Mouse (Mus musculus) heart, embryonic 14.5 days (tissue): ENCODE results near the gene Mcub. TPM values are rescaled to one million over a fixed set of nuclear protein-coding genes. Genes with fewer than 3 reads are reported as not detected.

Experiments
- ATAC-seq: fragments of 200-750 bp; cut with Nextera tagmentation; 2 replicates; pipeline ENCODE4 v1.8.0; 2017; ENCODE audit warnings: low read depth, moderate TSS enrichment; ENCODE audit not compliant: insufficient number of reproducible peaks, insufficient read depth, low FRiP score
- H3K27ac ChIP-seq, 2 experiments: fragments of 200-500 bp in 1 of 2; fragments of 300-500 bp in 1 of 2; sonication (generic) in 1 of 2; replicated peaks in 1 of 2; 2 replicates each; pipeline ENCODE4 v1.5.1; 2012 to 2014; ENCODE audit warnings: low read depth in 2 of 2, low read length in 2 of 2, control low read depth in 1 of 2, mild to moderate bottlenecking in 1 of 2, mixed read lengths in 1 of 2; ENCODE audit not compliant: control insufficient read depth in 1 of 2, insufficient read depth in 1 of 2
- H3K27me3 ChIP-seq: fragments of 300-500 bp; sonication (generic); 2 replicates; pipeline ENCODE4 v1.6.1; 2014; ENCODE audit warnings: mild to moderate bottlenecking, low read length, control low read depth; ENCODE audit not compliant: control insufficient read depth, insufficient read depth
- H3K36me3 ChIP-seq: fragments of 300-500 bp; sonication (generic); 2 replicates; pipeline ENCODE4 v1.6.1; 2014; ENCODE audit warnings: mild to moderate bottlenecking, control low read depth, low read length, mixed read lengths; ENCODE audit not compliant: control insufficient read depth, insufficient read depth
- H3K4me1 ChIP-seq, 2 experiments: fragments of 200-500 bp in 1 of 2; fragments of 300-500 bp in 1 of 2; sonication (generic) in 1 of 2; 2 replicates each; pipeline ENCODE4 v1.6.1; 2012 to 2014; ENCODE audit warnings: low read length in 2 of 2, control low read depth in 1 of 2, mixed read lengths in 1 of 2; ENCODE audit not compliant: control insufficient read depth in 2 of 2, insufficient read depth in 2 of 2
- H3K4me2 ChIP-seq: fragments of 300-500 bp; sonication (generic); 2 replicates; pipeline ENCODE4 v1.6.1; 2014; ENCODE audit warnings: mild to moderate bottlenecking, low read length
- H3K4me3 ChIP-seq, 2 experiments: fragments of 200-500 bp in 1 of 2; fragments of 300-500 bp in 1 of 2; sonication (generic) in 1 of 2; 2 replicates each; pipeline ENCODE4 v1.5.1; 2012 to 2014; ENCODE audit warnings: low read length in 2 of 2, mild to moderate bottlenecking in 2 of 2, control low read depth in 1 of 2, low read depth in 1 of 2, moderate library complexity in 1 of 2; ENCODE audit not compliant: control insufficient read depth in 1 of 2, insufficient read depth in 1 of 2
- H3K9ac ChIP-seq: fragments of 300-500 bp; sonication (generic); 2 replicates; pipeline ENCODE4 v1.6.1; 2014; ENCODE audit warnings: mild to moderate bottlenecking, low read length
- H3K9me3 ChIP-seq: fragments of 300-500 bp; sonication (generic); 2 replicates; pipeline ENCODE4 v1.6.1; 2016; ENCODE audit warnings: low read length, control low read depth; ENCODE audit not compliant: control insufficient read depth
- WGBS: fragments of 180-500 bp; shearing (Covaris S2); extraction: QIAGEN DNeasy Blood & Tissue Kit; methylation state at CpG from one replicate; pipeline ENCODE4 v1.1.7; 2014; 5-methylcytosine and 5-hydroxymethylcytosine counted together
- polyA plus RNA-seq: library from polyadenylated mRNA; unstranded; fragments of >200 nt; fragmentation: Nextera tagmentation; extraction: Ambion mirVana; gene quantifications from 2 replicates; pipeline ENCODE4 v1.2.1, GENCODE M21; 2014

The Mcub gene
- polyA plus RNA-seq, 1 experiment from 2014 or later: 5.1 TPM

GRCm38 (mm10) chr3:129997324-129997723, 27.3 kb upstream of the Mcub start:
- Histone ChIP-seq H3K27me3 (no peaks in the 10 kb centered on the region), H3K27ac (no peak overlapping the region), H3K4me3 (no peak overlapping the region), H3K4me1 (no peaks in the 10 kb centered on the region), H3K9ac (no peak overlapping the region), H3K9me3 (no peaks in the 10 kb centered on the region), H3K36me3 (peaks cover 97% of the 10 kb centered on the region), H3K4me2 (no peak overlapping the region)
- ATAC-seq: no peak
- WGBS: 74% methylated on average over 3 of the region's 3 CpGs

- no peak for ATAC-seq
- Histone ChIP-seq H3K9ac (no peak overlapping the region), H3K4me2 (no peak overlapping the region), H3K27ac (no peak overlapping the region), H3K4me3 (no peak overlapping the region), H3K9me3 (no peaks in the 10 kb centered on the region), H3K4me1 (no peaks in the 10 kb centered on the region), H3K36me3 (peaks cover 99% of the 10 kb centered on the region), H3K27me3 (no peaks in the 10 kb centered on the region)
- WGBS: 92% methylated on average over 13 of the region's 13 CpGs
Observed at GRCm38 (mm10) chr3:129987297-129987696, 17.3 kb upstream of the Mcub start.

GRCm38 (mm10) chr3:129985335-129985734, 15.3 kb upstream of the Mcub start:
- WGBS: 87% methylated on average over 4 of the region's 4 CpGs

GRCm38 (mm10) chr3:129984797-129985196, 14.8 kb upstream of the Mcub start:
- H3K27ac ChIP-seq: no peak overlapping the region
- 87% methylated on average over 5 of the region's 5 CpGs for WGBS
- H3K27me3 ChIP-seq: no peaks in the 10 kb centered on the region
- no peaks in the 10 kb centered on the region for H3K4me1 ChIP-seq
- H3K4me3 ChIP-seq: no peak overlapping the region
- no peak overlapping the region for H3K9ac ChIP-seq
- H3K4me2 ChIP-seq: no peak overlapping the region
- no peaks in the 10 kb centered on the region for H3K9me3 ChIP-seq
- peaks cover 82% of the 10 kb centered on the region for H3K36me3 ChIP-seq
- ATAC-seq: no peak

More at GRCm38 (mm10) chr3:129985335-129985734, 15.3 kb upstream of the Mcub start:
- Histone ChIP-seq H3K4me3 (no peak overlapping the region), H3K9me3 (no peaks in the 10 kb centered on the region), H3K4me2 (no peak overlapping the region), H3K4me1 (no peaks in the 10 kb centered on the region), H3K27ac (no peak overlapping the region), H3K36me3 (peaks cover 88% of the 10 kb centered on the region), H3K27me3 (no peaks in the 10 kb centered on the region), H3K9ac (no peak overlapping the region)
- ATAC-seq: no peak

- no peaks in the 10 kb centered on the region for H3K4me1 ChIP-seq
- no peak overlapping the region for H3K9ac ChIP-seq
- no peaks in the 10 kb centered on the region for H3K27me3 ChIP-seq
- WGBS: 29% methylated on average over 5 of the region's 5 CpGs
- no peak overlapping the region for H3K4me2 ChIP-seq
- no peak for ATAC-seq
- peaks cover 57% of the 10 kb centered on the region for H3K36me3 ChIP-seq
- H3K4me3 ChIP-seq: no peak overlapping the region
- no peak overlapping the region for H3K27ac ChIP-seq
- H3K9me3 ChIP-seq: no peaks in the 10 kb centered on the region
Observed at GRCm38 (mm10) chr3:129982271-129982670, 12.3 kb upstream of the Mcub start.

GRCm38 (mm10) chr3:129981756-129982155, 11.8 kb upstream of the Mcub start:
- H3K27ac ChIP-seq: no peak overlapping the region
- no peaks in the 10 kb centered on the region for H3K27me3 ChIP-seq
- no peaks in the 10 kb centered on the region for H3K4me1 ChIP-seq
- ATAC-seq: no peak
- H3K9ac ChIP-seq: no peak overlapping the region
- 57% methylated on average over 11 of the region's 11 CpGs for WGBS
- H3K4me2 ChIP-seq: no peak overlapping the region
- H3K4me3 ChIP-seq: no peak overlapping the region
- no peaks in the 10 kb centered on the region for H3K9me3 ChIP-seq
- H3K36me3 ChIP-seq: peaks cover 52% of the 10 kb centered on the region

GRCm38 (mm10) chr3:129979510-129979909, 9.5 kb upstream of the Mcub start:
- H3K9ac ChIP-seq: no peak overlapping the region
- no peaks in the 10 kb centered on the region for H3K27me3 ChIP-seq
- WGBS: 39% methylated on average over 6 of the region's 6 CpGs
- H3K4me3 ChIP-seq: no peak overlapping the region
- no peaks in the 10 kb centered on the region; a peak in 1 of 4 replicates for H3K4me1 ChIP-seq
- no peak overlapping the region for H3K4me2 ChIP-seq
- no peak overlapping the region for H3K27ac ChIP-seq
- no peak for ATAC-seq
- H3K9me3 ChIP-seq: no peaks in the 10 kb centered on the region
- H3K36me3 ChIP-seq: peaks cover 29% of the 10 kb centered on the region

GRCm38 (mm10) chr3:129978716-129979115, 8.7 kb upstream of the Mcub start:
- Histone ChIP-seq H3K9ac (no peak overlapping the region), H3K36me3 (peaks cover 22% of the 10 kb centered on the region), H3K9me3 (no peaks in the 10 kb centered on the region), H3K27me3 (no peaks in the 10 kb centered on the region), H3K4me1 (no peaks in the 10 kb centered on the region; a peak in 1 of 4 replicates), H3K4me2 (no peak overlapping the region), H3K4me3 (no peak overlapping the region), H3K27ac (no peak overlapping the region)
- 87% methylated on average over 9 of the region's 9 CpGs for whole genome bisulfite sequencing
- no peak for ATAC-seq
